Mouse (Mus musculus) G1E (cell line): ENCODE measurements at regions not wholly inside any gene's neighbourhood (a gene's known extent, or its start where the extent isn't known, plus 50 kb on each side); places are given as distances from the start of the nearest gene placed in this dataset.
"Not testable (repeated sequence)": the region's sequence is repeated elsewhere in the genome, so short reads cannot be mapped to it uniquely, and the experiment has no call there.

Source experiments
- ATAC-seq: 2 replicates; pipeline ENCODE4 v1.8.0; 2016; ENCODE audit warnings: mild to moderate bottlenecking; ENCODE audit not compliant: insufficient number of reproducible peaks, poor library complexity, low FRiP score, severe bottlenecking; ENCODE audit errors: extremely low read depth
- DNase-seq: peaks from one replicate; pipeline ENCODE4 v3.0.0; 2012; ENCODE audit warnings: low spot score
- H3K27me3 ChIP-seq: 2 replicates; pipeline ENCODE4 v1.6.1; 2012; ENCODE audit warnings: mild to moderate bottlenecking, low read length, inconsistent platforms; ENCODE audit not compliant: insufficient read depth
- H3K36me3 ChIP-seq: replicated peaks from 2 replicates; pipeline ENCODE3; 2012; ENCODE audit warnings: mild to moderate bottlenecking, inconsistent platforms
- H3K4me1 ChIP-seq: 2 replicates; pipeline ENCODE4 v1.6.1; 2012; ENCODE audit warnings: low read depth, low read length, inconsistent platforms, mixed read lengths; ENCODE audit not compliant: insufficient read depth
- H3K4me3 ChIP-seq: 2 replicates; pipeline ENCODE4 v1.5.1; 2012; ENCODE audit warnings: low read depth, mild to moderate bottlenecking, inconsistent platforms, low read length, moderate library complexity, mixed read lengths
- H3K9me3 ChIP-seq: replicated peaks from 2 replicates; pipeline ENCODE4 v1.6.1; 2012; ENCODE audit warnings: inconsistent platforms

DNA sequence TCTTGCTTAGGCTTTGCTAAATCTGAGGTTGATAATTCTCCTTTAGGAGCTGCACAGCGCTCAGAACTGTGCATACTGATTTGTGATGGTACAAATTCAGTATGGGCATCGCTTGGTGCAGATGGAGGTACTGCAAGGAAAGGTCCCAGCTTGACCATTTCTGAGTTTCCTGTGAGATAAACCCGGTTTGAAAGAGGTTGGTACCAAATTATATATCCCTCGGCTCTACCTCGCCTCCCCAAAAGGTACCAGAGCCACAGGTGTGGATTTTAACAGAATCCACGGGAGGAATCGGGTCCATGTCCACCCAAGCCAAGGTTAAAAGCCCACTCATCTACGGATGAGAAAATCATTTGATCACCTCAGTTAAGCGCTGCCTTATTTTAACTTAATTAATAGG lies 172.5 kb upstream of the Zfp808 start:
- not testable (repeated sequence) for H3K4me3 ChIP-seq, H3K9me3 ChIP-seq, DNase-seq, H3K36me3 ChIP-seq, H3K27me3 ChIP-seq, ATAC-seq, H3K4me1 ChIP-seq

DNA sequence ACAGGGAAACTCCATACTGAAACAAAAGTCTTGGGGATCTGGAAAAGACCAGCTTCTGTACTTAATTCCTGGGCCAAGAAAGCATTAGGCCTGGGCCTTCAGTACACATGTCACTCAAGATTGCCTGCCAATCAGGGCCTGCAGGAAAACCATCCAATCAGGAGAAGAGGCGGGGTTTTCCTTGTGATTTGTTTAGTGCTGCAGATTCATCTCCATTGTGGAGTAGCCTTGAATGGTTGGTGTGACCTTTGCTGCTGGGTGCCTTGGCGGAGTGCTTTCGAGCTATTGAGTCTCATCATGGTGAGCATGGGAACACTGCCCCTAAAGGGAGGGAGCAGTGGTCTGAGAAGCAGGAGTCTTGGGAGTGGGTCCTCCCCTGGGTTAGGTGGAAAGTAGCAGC lies 150.8 kb upstream of the Zfp808 start:
- not testable (repeated sequence) for DNase-seq, H3K4me1 ChIP-seq, H3K4me3 ChIP-seq, ATAC-seq, H3K27me3 ChIP-seq, H3K9me3 ChIP-seq, H3K36me3 ChIP-seq

DNA sequence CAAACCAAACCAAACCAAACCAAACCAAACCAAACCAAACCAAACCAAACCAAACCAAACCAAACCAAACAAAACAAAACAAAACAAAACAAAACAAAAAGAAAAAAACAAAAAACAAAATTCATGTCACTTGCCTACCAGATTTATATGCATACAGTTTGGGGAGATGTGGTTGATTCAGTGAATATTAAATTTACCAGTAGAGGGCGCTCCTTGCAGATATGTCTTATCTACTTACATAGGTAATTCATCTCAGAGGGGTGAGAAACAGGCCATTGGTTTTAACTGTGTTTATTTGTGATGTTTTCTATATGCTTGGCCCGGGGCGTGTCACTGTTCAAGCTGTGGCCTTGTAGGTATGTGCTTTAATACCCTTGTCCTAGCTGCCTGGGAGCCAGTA lies 133.2 kb upstream of the Zfp808 start:
- H3K9me3 ChIP-seq, H3K27me3 ChIP-seq, H3K36me3 ChIP-seq, H3K4me3 ChIP-seq, H3K4me1 ChIP-seq, ATAC-seq, DNase-seq: not testable (repeated sequence)

DNA sequence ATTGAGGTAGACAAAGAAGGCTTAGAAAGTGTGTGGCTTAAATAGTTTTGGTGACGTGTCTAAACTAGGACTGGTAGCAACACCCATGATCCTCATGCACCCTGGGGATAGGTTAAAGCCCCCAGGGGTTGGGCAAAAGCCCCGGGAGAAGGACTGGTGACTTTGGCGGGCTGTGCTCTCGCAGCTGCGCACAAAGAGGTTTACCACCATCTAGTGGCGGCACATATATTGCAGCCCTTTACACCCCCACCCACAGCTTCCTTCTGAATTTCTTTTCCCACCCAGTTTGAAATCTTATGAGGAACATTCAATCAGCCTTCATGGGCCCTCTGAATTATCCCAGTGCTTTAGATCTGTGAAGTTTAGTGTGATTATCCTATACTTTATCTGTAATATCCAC lies 130.9 kb upstream of the Zfp808 start:
- not testable (repeated sequence) for DNase-seq, H3K36me3 ChIP-seq, H3K4me3 ChIP-seq, H3K27me3 ChIP-seq, H3K4me1 ChIP-seq, ATAC-seq, H3K9me3 ChIP-seq

DNA sequence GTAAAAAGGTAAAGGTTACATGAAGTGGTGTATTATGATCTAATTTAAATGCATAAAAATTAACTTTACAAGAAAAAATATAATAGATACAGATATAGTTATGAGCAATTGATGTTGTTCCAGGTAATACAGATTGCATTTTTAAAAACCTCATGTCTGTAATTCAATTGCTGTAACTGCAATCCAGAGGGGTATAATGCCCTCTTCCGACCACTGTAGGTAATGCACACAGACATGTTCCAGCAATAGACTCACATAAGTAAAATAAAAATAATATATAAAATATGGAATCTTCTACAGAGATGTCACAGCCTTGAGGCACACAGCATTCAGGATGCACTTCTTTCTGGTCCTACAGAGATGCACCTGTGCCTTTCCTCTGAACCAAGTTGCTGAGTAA lies 122.4 kb upstream of the Zfp808 start:
- not testable (repeated sequence) for H3K36me3 ChIP-seq, H3K9me3 ChIP-seq, H3K4me3 ChIP-seq, ATAC-seq, H3K4me1 ChIP-seq, H3K27me3 ChIP-seq, DNase-seq

DNA sequence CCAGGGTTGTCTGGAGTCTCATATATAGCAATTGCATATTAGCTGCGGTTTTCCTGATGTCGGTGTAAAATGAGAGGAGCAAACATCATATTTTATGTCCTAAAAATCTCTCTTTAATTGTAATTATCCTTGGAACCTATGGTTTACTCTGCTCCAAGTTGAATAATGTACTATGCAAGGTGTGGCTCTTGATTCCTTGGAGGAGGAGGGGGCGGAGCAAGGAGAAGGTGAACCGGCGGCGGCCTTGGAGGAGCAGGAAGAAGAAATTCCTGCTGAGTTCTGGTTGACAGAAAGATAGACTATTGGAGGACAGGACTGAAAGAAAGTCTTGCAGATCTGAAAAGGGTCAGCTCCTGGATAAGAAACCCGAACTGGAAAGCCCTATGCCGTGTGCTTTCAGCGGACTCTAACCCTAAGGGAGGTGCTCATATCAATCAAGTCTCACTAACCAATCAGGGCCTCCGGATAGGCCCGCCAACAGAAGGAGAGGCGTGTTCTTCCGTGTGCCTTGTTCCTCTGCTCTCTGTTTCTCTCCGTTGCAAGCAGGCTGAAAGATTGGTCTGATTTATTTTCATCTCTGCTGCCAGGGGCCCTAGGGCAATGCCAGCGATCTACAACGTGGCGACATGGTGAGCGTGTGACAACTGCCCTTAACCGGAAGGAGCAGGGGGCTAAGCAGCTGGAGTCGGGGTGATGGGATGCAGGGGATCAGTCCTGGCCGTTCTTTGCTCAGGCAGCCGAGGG lies 114.1 kb upstream of the Zfp808 start:
- H3K27me3 ChIP-seq, H3K36me3 ChIP-seq, H3K9me3 ChIP-seq, H3K4me1 ChIP-seq: not testable (repeated sequence)
- H3K4me3 ChIP-seq, result peak overlapping the region; percentile 72
- DNase-seq, result peak; percentile 5
- peak; percentile 60; the same call in 1 of the 2 replicates for ATAC-seq

DNA sequence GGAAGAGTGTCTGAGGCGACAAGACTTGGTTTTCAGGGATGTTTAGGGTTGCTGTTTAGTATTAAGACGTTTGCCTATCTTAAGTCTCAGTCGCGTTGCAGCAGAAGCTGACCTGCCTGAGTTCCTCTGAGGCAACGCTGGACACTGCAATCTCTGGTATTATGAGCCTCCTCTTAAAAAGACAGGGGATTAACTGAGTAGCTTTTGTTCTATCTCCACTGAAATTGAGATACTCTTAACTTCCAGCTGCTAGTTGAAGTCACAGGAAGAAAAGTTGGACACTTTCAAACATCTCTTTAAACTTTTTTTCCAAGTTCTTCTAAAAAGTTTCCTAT lies 113.6 kb upstream of the Zfp808 start:
- not testable (repeated sequence) for ATAC-seq, DNase-seq, H3K4me1 ChIP-seq, H3K9me3 ChIP-seq, H3K36me3 ChIP-seq, H3K27me3 ChIP-seq
- H3K4me3 ChIP-seq, result peak overlapping the region; percentile 72

DNA sequence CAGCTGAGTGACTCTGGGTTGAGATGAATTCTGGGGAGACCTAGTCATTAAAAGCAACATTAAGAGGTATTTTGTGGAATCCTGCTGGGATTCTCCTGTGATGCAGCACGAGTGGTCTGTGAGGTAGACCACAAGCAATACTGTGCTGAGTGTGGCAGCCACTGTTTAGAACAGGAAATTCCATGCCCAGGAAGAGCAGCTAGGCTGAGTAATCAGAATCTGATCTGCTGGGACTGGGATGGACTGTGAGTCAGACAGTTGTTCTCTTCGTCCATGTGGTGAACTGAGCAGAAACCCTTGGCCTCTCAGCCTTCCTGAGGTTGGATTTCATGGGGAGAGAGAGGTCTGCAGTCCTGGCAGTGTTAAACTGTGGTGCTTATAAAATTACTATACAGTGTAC lies 92.0 kb upstream of the Zfp808 start:
- H3K27me3 ChIP-seq, DNase-seq: not testable (repeated sequence)

DNA sequence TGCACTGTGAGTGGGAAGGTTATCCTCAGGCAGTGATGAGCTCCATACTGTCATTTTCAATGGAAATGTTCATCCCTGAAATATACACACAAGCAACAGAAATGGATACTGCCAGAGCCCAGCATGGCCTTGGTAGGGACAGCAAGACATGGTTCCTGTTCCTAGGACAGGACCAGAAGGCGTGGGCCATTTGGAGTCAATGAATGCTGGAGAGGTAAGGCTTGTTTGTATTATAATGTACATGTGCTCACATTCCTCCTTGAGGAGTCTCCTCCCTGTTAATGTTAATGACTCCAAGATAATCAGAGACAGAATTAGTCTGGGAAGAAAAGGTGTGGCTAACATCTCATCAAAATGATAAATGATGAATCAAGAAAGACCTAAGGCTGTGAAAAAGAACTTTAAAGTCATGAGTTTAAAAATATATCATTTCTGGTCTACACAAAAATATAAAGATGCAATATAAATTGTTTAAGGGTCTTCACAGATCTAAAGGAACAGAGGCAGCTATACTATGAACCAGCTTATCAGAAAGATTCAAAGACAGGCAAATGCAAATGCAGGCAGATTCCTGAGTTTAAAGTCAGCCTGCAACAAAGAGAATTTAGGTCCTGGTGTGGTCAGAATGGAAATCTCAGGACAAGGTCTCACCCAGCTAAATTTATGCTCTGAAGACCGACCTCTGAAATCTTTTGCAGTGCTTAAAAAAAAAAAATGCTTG lies 51.6 kb upstream of the Zfp808 start:
- not testable (repeated sequence) for ATAC-seq, DNase-seq, H3K27me3 ChIP-seq, H3K36me3 ChIP-seq, H3K4me1 ChIP-seq, H3K4me3 ChIP-seq
- peaks cover 16% of the 10 kb centered on the region for H3K9me3 ChIP-seq

More for the DNA sequence above, 92.0 kb upstream of the Zfp808 start:
- H3K36me3 ChIP-seq, H3K9me3 ChIP-seq, H3K4me3 ChIP-seq, H3K4me1 ChIP-seq, ATAC-seq: not testable (repeated sequence)

DNA sequence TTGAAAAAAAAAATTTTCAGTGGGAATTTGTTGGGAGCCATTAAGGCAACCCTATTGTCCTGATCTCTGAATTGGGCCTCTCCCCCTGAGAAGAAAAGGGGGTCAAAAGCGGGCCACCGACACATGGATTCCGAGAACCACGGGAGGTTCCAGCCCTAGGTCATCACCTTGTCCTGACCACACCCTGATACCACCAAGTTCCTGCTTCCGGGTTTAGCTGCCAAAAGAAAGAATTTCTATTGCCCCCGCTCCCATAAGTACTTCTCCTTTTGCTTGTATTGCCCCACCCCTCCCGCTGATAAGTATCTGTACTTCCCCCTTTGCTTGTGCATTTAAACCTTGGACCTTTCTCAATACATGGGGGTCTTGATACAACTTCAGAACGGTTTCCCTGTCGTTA lies 50.8 kb upstream of the Zfp808 start:
- ATAC-seq, result not testable (repeated sequence)

More for the DNA sequence above, 50.8 kb upstream of the Zfp808 start:
- not testable (repeated sequence) for H3K27me3 ChIP-seq, H3K4me3 ChIP-seq, DNase-seq, H3K4me1 ChIP-seq, H3K36me3 ChIP-seq
- peaks cover 16% of the 10 kb centered on the region for H3K9me3 ChIP-seq
